Mouse (Mus musculus): ENCODE measurements around the gene Vmn1r129. TPM values are rescaled to one million over a fixed set of nuclear protein-coding genes. Genes with fewer than 3 reads are reported as not detected.
"Not testable (repeated sequence)": the region's sequence is repeated elsewhere in the genome, so short reads cannot be mapped to it uniquely, and the experiment has no call there.

Vmn1r129 gene
- not detected in 2 replicates for polyA plus RNA-seq (2014; fragmentation: Nextera tagmentation; extraction: Ambion mirVana)

DNA sequence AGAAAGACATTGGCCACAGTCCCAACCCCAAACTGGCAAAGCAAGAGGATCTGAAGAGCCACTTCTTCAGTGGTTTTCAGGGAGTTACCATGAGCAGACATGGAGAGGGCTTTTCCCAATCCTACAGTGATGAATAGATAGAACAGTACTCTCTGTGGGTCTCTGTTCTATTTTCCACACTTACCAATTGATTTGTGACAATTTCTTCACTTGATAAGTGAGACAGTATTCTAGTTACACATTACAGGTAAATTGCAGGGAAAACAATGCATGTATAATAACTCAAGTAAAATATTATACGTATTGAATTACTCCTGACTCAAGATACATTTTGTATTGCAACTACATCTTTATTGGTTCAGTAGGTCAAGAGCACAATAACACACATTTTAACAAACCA, at the start of gene Vmn1r129:
Vmn1r129 (minus strand) TSS at position 101 of the 400 bp plus-strand sequence.
- H3K9ac ChIP-seq (replicated peaks; ENCODE audit: low read length); H3K4me1 ChIP-seq (ENCODE audit: control insufficient read depth, insufficient read depth, low read length); H3K9me3 ChIP-seq (ENCODE audit: control insufficient read depth, low read length); H3K4me3 ChIP-seq (replicated peaks; ENCODE audit: low read depth, low read length); H3K27ac ChIP-seq (replicated peaks; ENCODE audit: low read depth, low read length); DNase-seq; ATAC-seq (ENCODE audit: low FRiP score, low TSS enrichment); H3K36me3 ChIP-seq (ENCODE audit: control insufficient read depth, insufficient read depth, low read length); H3K4me2 ChIP-seq (ENCODE audit: low read length); H3K27me3 ChIP-seq (ENCODE audit: control insufficient read depth, insufficient read depth, low read length): not testable (repeated sequence)
- WGBS = no CpG with 5 or more reads among the region's 1 CpGs

DNA sequence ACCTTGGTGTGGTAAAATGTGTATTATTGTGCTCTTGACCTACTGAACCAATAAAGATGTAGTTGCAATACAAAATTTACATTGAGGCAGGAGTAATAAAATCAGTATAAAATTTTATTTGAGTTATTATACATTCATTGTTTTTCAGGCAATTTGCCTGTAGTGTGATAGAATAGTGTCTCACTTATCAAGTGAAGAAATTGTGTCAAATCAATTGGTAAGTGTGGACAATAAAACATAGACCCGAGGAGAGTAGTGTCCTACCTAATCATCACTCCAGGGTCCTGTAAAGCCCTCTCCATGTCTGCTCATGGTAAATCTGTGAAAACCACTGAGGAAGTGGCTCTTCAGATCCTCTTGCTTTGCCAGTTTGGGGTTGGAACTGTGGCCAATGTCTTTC, 12.0 kb downstream of the Vmn1r129 start, which contains the start of gene Vmn1r128:
Vmn1r128 (plus strand) TSS at position 301 of the 400 bp plus-strand sequence.
- not testable (repeated sequence) for H3K4me2 ChIP-seq (ENCODE audit: low read length); H3K27ac ChIP-seq (replicated peaks; ENCODE audit: low read depth, low read length); H3K4me1 ChIP-seq (ENCODE audit: control insufficient read depth, insufficient read depth, low read length); DNase-seq; H3K9ac ChIP-seq (replicated peaks; ENCODE audit: low read length); H3K27me3 ChIP-seq (ENCODE audit: control insufficient read depth, insufficient read depth, low read length); H3K4me3 ChIP-seq (replicated peaks; ENCODE audit: low read depth, low read length); H3K9me3 ChIP-seq (ENCODE audit: control insufficient read depth, low read length); ATAC-seq (ENCODE audit: low FRiP score, low TSS enrichment); H3K36me3 ChIP-seq (ENCODE audit: control insufficient read depth, insufficient read depth, low read length)
- WGBS = 82% methylated on average over 1 of the region's 1 CpGs

DNA sequence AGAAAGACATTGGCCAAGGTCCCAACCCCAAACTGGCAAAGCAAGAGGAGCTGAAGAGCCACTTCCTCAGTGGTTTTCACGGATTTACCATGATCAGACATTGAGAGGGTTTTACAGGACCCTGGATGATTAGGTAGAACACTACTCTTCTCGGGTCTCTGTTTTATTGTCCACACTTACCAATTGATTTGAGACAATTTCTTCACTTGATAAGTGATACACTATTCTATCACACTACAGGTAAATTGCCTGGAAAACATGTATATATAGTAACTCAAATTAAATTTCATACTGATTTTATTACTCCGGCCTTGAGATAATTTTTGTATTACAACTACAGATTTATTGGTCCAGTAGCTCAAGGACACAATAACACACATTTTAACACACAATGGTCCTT, 41.3 kb downstream of the Vmn1r129 start, which contains the start of gene Vmn1r127:
Vmn1r127 (minus strand) TSS at position 101 of the 400 bp plus-strand sequence.
- not testable (repeated sequence) for H3K9ac ChIP-seq (replicated peaks; ENCODE audit: low read length); H3K9me3 ChIP-seq (ENCODE audit: control insufficient read depth, low read length); DNase-seq; ATAC-seq (ENCODE audit: low FRiP score, low TSS enrichment); H3K4me1 ChIP-seq (ENCODE audit: control insufficient read depth, insufficient read depth, low read length); H3K4me2 ChIP-seq (ENCODE audit: low read length); H3K36me3 ChIP-seq (ENCODE audit: control insufficient read depth, insufficient read depth, low read length); H3K27me3 ChIP-seq (ENCODE audit: control insufficient read depth, insufficient read depth, low read length); H3K4me3 ChIP-seq (replicated peaks; ENCODE audit: low read depth, low read length); H3K27ac ChIP-seq (replicated peaks; ENCODE audit: low read depth, low read length)
- no CpG with 5 or more reads among the region's 3 CpGs for WGBS

Other genes with a start within 250 kb of the Vmn1r129 start
- gene Vmn1r122, start 227.2 kb downstream of the Vmn1r129 start, polyA plus RNA-seq (2014; fragmentation: Nextera tagmentation; extraction: Ambion mirVana) = not detected in 2 replicates
- gene Vmn1r123, start 199.1 kb downstream of the Vmn1r129 start, polyA plus RNA-seq (2014; fragmentation: Nextera tagmentation; extraction: Ambion mirVana) = not detected in 2 replicates
- gene Gm5157, start 170.9 kb downstream of the Vmn1r129 start, polyA plus RNA-seq (2014; fragmentation: Nextera tagmentation; extraction: Ambion mirVana) = not detected in 2 replicates
- not detected in 2 replicates for gene Vmn1r124, start 100.7 kb downstream of the Vmn1r129 start, polyA plus RNA-seq (2014; fragmentation: Nextera tagmentation; extraction: Ambion mirVana)
- not detected in 2 replicates for gene Vmn1r125, start 89.1 kb downstream of the Vmn1r129 start, polyA plus RNA-seq (2014; fragmentation: Nextera tagmentation; extraction: Ambion mirVana)
- not detected in 2 replicates for gene Vmn1r126, start 59.8 kb downstream of the Vmn1r129 start, polyA plus RNA-seq (2014; fragmentation: Nextera tagmentation; extraction: Ambion mirVana)
- not detected in 2 replicates for gene Vmn1r127, start 41.4 kb downstream of the Vmn1r129 start, polyA plus RNA-seq (2014; fragmentation: Nextera tagmentation; extraction: Ambion mirVana)
- gene Vmn1r128, start 11.9 kb downstream of the Vmn1r129 start, polyA plus RNA-seq (2014; fragmentation: Nextera tagmentation; extraction: Ambion mirVana) = not detected in 2 replicates
- gene Gm6882, start 71.5 kb upstream of the Vmn1r129 start, polyA plus RNA-seq (2014; fragmentation: Nextera tagmentation; extraction: Ambion mirVana) = not detected in 2 replicates
- gene Vmn1r130, start 150.5 kb upstream of the Vmn1r129 start, polyA plus RNA-seq (2014; fragmentation: Nextera tagmentation; extraction: Ambion mirVana) = not detected in 2 replicates
- not detected in 2 replicates for gene Vmn1r131, start 184.8 kb upstream of the Vmn1r129 start, polyA plus RNA-seq (2014; fragmentation: Nextera tagmentation; extraction: Ambion mirVana)